7 mouse cellular contexts compared by ENCODE assay signal in genomic region chr10:125387782-125388415, GRCm38 (mm10). TPM values are rescaled to one million over a fixed set of nuclear protein-coding genes. Genes with fewer than 3 reads are reported as not detected.
DNase-seq lines count a peak whose midpoint lies in the region; ATAC-seq lines count a peak whose summit lies in the region.

No protein-coding gene starts in this region.

- peaks cover 22% of the 10 kb centered on the region for H3K4me1 ChIP-seq in kidney, embryonic 16.5 days (ENCODE audit: insufficient read depth, low read length)
- H3K4me1 ChIP-seq in stomach, embryonic 16.5 days (ENCODE audit: control insufficient read depth, insufficient read depth, low read length): peaks cover 7% of the 10 kb centered on the region; the same call in 1 of the 2 replicates

- H3K9ac ChIP-seq in kidney, embryonic 16.5 days (replicated peaks; ENCODE audit: low read length): no peak overlapping the region
- H3K9ac ChIP-seq in stomach, embryonic 16.5 days (ENCODE audit: low read length): peak overlapping the region; percentile 11; the same call in 1 of the 2 replicates

- peak overlapping the region; percentile 34; the same call in 1 of the 2 replicates for H3K27ac ChIP-seq in kidney, embryonic 16.5 days (ENCODE audit: low read length)
- no peak overlapping the region for H3K27ac ChIP-seq in stomach, embryonic 16.5 days (ENCODE audit: low read length)

- peak overlapping the region; percentile 34 for H3K4me2 ChIP-seq in kidney, embryonic 16.5 days (replicated peaks; ENCODE audit: low read depth, low read length)
- H3K4me2 ChIP-seq in stomach, embryonic 16.5 days (ENCODE audit: low read depth, low read length): peak overlapping the region; percentile 83

- WGBS in kidney, embryonic 16.5 days: 33% methylated on average over 14 of the region's 14 CpGs
- 51% methylated on average over 14 of the region's 14 CpGs for WGBS in stomach, embryonic 16.5 days

- no peaks in the 10 kb centered on the region for H3K36me3 ChIP-seq in kidney, embryonic 16.5 days (ENCODE audit: insufficient read depth, low read length)
- no peaks in the 10 kb centered on the region for H3K36me3 ChIP-seq in stomach, embryonic 16.5 days (ENCODE audit: control insufficient read depth, insufficient read depth, low read length)

- H3K9me3 ChIP-seq in kidney, embryonic 16.5 days (ENCODE audit: low read length): no peaks in the 10 kb centered on the region
- H3K9me3 ChIP-seq in stomach, embryonic 16.5 days (replicated peaks; ENCODE audit: control insufficient read depth, low read length): no peaks in the 10 kb centered on the region

- peak overlapping the region; percentile 3; the same call in 1 of the 2 replicates for H3K4me3 ChIP-seq in kidney, embryonic 16.5 days (ENCODE audit: low read length)
- 0 out of 2 replicates have a peak overlapping the region, but pooled peaks have one; percentile 5 for H3K4me3 ChIP-seq in stomach, embryonic 16.5 days (replicated peaks; ENCODE audit: low read length)

- no peak for ATAC-seq in kidney, embryonic 16.5 days (ENCODE audit: low FRiP score, low TSS enrichment)
- ATAC-seq in common myeloid progenitor, adult 5-6 weeks (replicated peaks; ENCODE audit: low read depth, poor library complexity, severe bottlenecking): peak; percentile 42
- no peak for ATAC-seq in stomach, embryonic 16.5 days (ENCODE audit: insufficient read depth, low FRiP score)

- DNase-seq in kidney, adult 11 months: no peak
- DNase-seq in frontal cortex, postnatal 14 days (ENCODE audit: low spot score in 2 of 2): peak; percentile 34 to 43
- DNase-seq in lung, postnatal 36 days: peak; percentile 45
- no peak for DNase-seq in heart, postnatal 36 days

- H3K27me3 ChIP-seq in kidney, embryonic 16.5 days (ENCODE audit: insufficient read depth, low read length): no peaks in the 10 kb centered on the region; the same call in 1 of the 2 replicates
- H3K27me3 ChIP-seq in stomach, embryonic 16.5 days (ENCODE audit: control insufficient read depth, insufficient read depth, low read length): no peaks in the 10 kb centered on the region

- intact Hi-C loops in heart, postnatal 36 days (cut with DNase I): loop anchor here (5.0 kb wide), 2 partner anchors 66 to 121 kb away; no protein-coding TSS in a partner anchor

RNA-seq across cellular contexts. Expression of gene Slc16a7, which starts 1.4 kb away (rescaled TPM):
- 9.1 and 9.7 TPM in 2 replicates for polyA plus RNA-seq in kidney, embryonic 16.5 days (2015; fragmentation: Nextera tagmentation; extraction: Ambion mirVana)
- 7.9 and 13.8 TPM in 2 replicates for total RNA-seq in common myeloid progenitor, adult 5-6 weeks (2017)
- 10.1 and 10.2 TPM in 2 replicates for polyA plus RNA-seq in stomach, embryonic 16.5 days (2015; fragmentation: Nextera tagmentation; extraction: Ambion mirVana)
- total RNA-seq in heart, postnatal 36 days (2021): 10 to 100 TPM; 14.6 to 15.0 TPM

Comparison
In these comparisons a context has a peak if more than half of its experiments do, and no peak if none do; other contexts are left out.
1. DNase-seq: peak in frontal cortex, postnatal 14 days (2 of 2) and lung, postnatal 36 days (single experiment); none in kidney, adult 11 months (single experiment) and heart, postnatal 36 days (0 of 2).